Comparison of ENCODE assay signal across 13 mouse cellular contexts in the genomic region with DNA sequence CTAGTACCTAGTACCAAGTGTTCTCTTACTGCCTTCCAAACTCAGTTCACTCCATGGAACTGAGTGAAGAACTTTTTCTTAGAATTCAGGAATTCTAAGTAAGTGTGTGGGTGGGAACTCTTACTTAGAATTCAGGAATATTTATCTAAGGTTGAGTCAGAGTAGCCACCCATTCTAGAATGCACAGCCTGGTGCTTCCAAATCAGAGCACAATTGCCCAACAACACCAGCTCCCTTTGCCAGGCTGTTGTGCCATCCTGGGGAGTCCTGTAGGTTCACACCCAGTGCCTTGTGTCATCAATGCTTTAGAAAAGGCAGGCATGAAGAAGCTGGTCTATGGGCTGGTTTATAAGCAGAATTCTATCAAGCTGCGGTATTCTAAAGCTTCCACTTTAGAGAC.
DNase-seq lines count a peak whose midpoint lies in the region.
"Had no signal": no experiment of that assay in that cellular context is flagged by ENCODE, and none has a peak within 500 bp of the region (broad histone marks: within the 10 kb centered on the region; RNA-seq: fewer than 3 reads in every experiment).

No protein-coding gene starts in this region.

- DNase-seq in frontal cortex, postnatal 36 days (ENCODE audit: low spot score in 2 of 2) = peak; percentile 28 to 44
- no peak for DNase-seq in frontal cortex, postnatal 10 days (ENCODE audit: low spot score in 2 of 2)
- peak; percentile 43 for DNase-seq in right cerebral cortex, adult 18-20 months
- DNase-seq in right cerebral cortex, postnatal 4 days = no peak
- peak; percentile 76 for DNase-seq in brain, adult 2 months (ENCODE audit: low read depth, low spot score)
- peak; percentile 70 for DNase-seq in telencephalon, adult 2 months (ENCODE audit: low read depth, low spot score)
- DNase-seq in kidney, adult 8-10 months = no peak
- DNase-seq in cerebellum, postnatal 14 days = no peak
- DNase-seq: gastrocnemius, postnatal 25 days; kidney, postnatal 25 days; layer of hippocampus, postnatal 36 days; spleen, adult 18-20 months; thymus, postnatal 4 days had no signal

Comparison
In these comparisons a context has a peak if more than half of its experiments do, and no peak if none do; other contexts are left out.
1. DNase-seq: peak in frontal cortex, postnatal 36 days (2 of 2), right cerebral cortex, adult 18-20 months (single experiment), brain, adult 2 months (single experiment) and telencephalon, adult 2 months (single experiment); none in frontal cortex, postnatal 10 days (0 of 2), right cerebral cortex, postnatal 4 days (single experiment), kidney, adult 8-10 months (0 of 2) and cerebellum, postnatal 14 days (0 of 2).